Mouse (Mus musculus): ENCODE measurements at regions not wholly inside any gene's neighbourhood (a gene's known extent, or its start where the extent isn't known, plus 50 kb on each side); places are given as distances from the start of the nearest gene placed in this dataset.

- H3K9me3 ChIP-seq (replicated peaks), result no peaks in the 10 kb centered on the region
- no peak overlapping the region for H3K4me3 ChIP-seq (replicated peaks)
- WGBS (ENCODE audit: insufficient replicate concordance), result 71% methylated on average over 2 of the region's 2 CpGs
- H3K27me3 ChIP-seq, result no peaks in the 10 kb centered on the region
- no peak for DNase-seq
- ATAC-seq (ENCODE audit: low read depth), result no peak
- no peak overlapping the region for H3K4me2 ChIP-seq
- H3K9ac ChIP-seq, result no peak overlapping the region
- no peak overlapping the region for H3K27ac ChIP-seq
- no peaks in the 10 kb centered on the region for H3K36me3 ChIP-seq
- no peaks in the 10 kb centered on the region for H3K4me1 ChIP-seq (replicated peaks)
These were observed 320.4 kb downstream of the Atp6ap1l start for GRCm38 (mm10) chr13:90584766-90585165.

- no peak overlapping the region for H3K27ac ChIP-seq
- DNase-seq, result no peak
- no peaks in the 10 kb centered on the region for H3K27me3 ChIP-seq
- H3K36me3 ChIP-seq, result no peaks in the 10 kb centered on the region
- H3K9ac ChIP-seq, result no peak overlapping the region
- no peak overlapping the region for H3K4me3 ChIP-seq (replicated peaks)
- H3K9me3 ChIP-seq (replicated peaks), result no peaks in the 10 kb centered on the region
- WGBS (ENCODE audit: insufficient replicate concordance), result 75% methylated on average over 2 of the region's 2 CpGs
- no peak for ATAC-seq (ENCODE audit: low read depth)
- H3K4me2 ChIP-seq, result no peak overlapping the region
- H3K4me1 ChIP-seq (replicated peaks), result no peaks in the 10 kb centered on the region
These were observed 329.8 kb downstream of the Atp6ap1l start for GRCm38 (mm10) chr13:90575371-90575770.

- Histone ChIP-seq H3K4me1 (replicated peaks) (no peaks in the 10 kb centered on the region), H3K36me3 (no peaks in the 10 kb centered on the region), H3K9ac (no peak overlapping the region), H3K9me3 (replicated peaks) (no peaks in the 10 kb centered on the region), H3K4me3 (replicated peaks) (no peak overlapping the region), H3K4me2 (no peak overlapping the region), H3K27ac (no peak overlapping the region), H3K27me3 (no peaks in the 10 kb centered on the region)
- ATAC-seq (ENCODE audit: low read depth) (no peak), DNase-seq (no peak)
- 71% methylated on average over 2 of the region's 2 CpGs for WGBS (ENCODE audit: insufficient replicate concordance)
These were observed 332.6 kb downstream of the Atp6ap1l start for GRCm38 (mm10) chr13:90572580-90572979.

GRCm38 (mm10) chr13:90563183-90563840, 341.8 kb downstream of the Atp6ap1l start:
- Histone ChIP-seq H3K9me3 (replicated peaks) (no peaks in the 10 kb centered on the region), H3K4me2 (no peak overlapping the region), H3K4me1 (replicated peaks) (no peaks in the 10 kb centered on the region), H3K27ac (no peak overlapping the region), H3K36me3 (no peaks in the 10 kb centered on the region), H3K4me3 (replicated peaks) (no peak overlapping the region), H3K9ac (no peak overlapping the region), H3K27me3 (no peaks in the 10 kb centered on the region)
- DNase-seq, result no peak
- no peak for ATAC-seq (ENCODE audit: low read depth)
- 68% methylated on average over 1 of the region's 1 CpGs for WGBS (ENCODE audit: insufficient replicate concordance)

DNA sequence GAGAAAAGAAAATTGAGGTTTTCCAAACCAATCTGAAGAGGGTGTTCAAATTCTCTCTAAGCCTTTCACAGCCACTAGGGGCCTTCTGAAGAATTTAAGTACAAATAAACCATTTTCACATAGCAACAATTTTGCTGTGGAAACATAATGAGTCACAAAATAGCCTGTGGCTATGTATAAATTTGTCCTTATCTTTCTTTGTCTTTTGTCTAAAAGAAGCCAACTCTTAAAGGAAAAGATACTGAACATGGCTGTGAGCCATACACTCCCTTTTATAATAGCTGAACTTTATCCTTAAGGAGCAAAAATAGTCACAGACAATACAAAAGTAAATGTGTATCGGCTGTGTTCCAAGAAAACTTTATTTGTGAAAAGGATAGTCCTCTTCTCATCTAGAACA, 345.1 kb downstream of the Atp6ap1l start:
- Histone ChIP-seq H3K9me3 (replicated peaks) (no peaks in the 10 kb centered on the region), H3K27ac (no peak overlapping the region), H3K4me2 (no peak overlapping the region), H3K36me3 (no peaks in the 10 kb centered on the region), H3K9ac (no peak overlapping the region), H3K27me3 (no peaks in the 10 kb centered on the region), H3K4me3 (replicated peaks) (no peak overlapping the region), H3K4me1 (replicated peaks) (no peaks in the 10 kb centered on the region)
- DNase-seq, result no peak
- no peak for ATAC-seq (ENCODE audit: low read depth)
- WGBS (ENCODE audit: insufficient replicate concordance), result 54% methylated on average over 1 of the region's 1 CpGs

GRCm38 (mm10) chr13:90559481-90559880, 345.7 kb downstream of the Atp6ap1l start:
- Histone ChIP-seq H3K9ac (no peak overlapping the region), H3K9me3 (replicated peaks) (no peaks in the 10 kb centered on the region), H3K36me3 (no peaks in the 10 kb centered on the region), H3K4me3 (replicated peaks) (no peak overlapping the region), H3K27ac (no peak overlapping the region), H3K4me1 (replicated peaks) (no peaks in the 10 kb centered on the region), H3K4me2 (no peak overlapping the region), H3K27me3 (no peaks in the 10 kb centered on the region)
- DNase-seq, result no peak
- ATAC-seq (ENCODE audit: low read depth), result no peak
- WGBS (ENCODE audit: insufficient replicate concordance), result 73% methylated on average over 2 of the region's 2 CpGs

DNA sequence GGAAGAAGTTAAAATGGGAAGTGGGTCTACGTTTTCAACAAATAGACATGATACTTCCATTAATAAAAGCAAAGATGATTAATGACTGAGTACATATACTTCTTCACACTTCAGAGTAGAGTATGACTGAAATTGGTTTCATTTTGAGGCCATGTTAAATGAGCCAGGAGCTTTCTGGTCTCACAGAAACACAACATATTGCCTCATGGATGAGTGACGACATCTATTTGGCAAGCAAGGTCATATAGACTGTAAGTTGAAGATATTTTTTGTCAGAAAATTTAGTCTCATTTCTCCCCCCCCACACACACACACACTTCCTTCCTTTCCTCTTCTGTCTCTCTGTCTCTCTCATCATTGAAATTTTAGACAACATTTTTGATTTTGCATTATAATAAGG, 354.0 kb downstream of the Atp6ap1l start:
- Histone ChIP-seq H3K4me1 (replicated peaks) (no peaks in the 10 kb centered on the region), H3K9ac (no peak overlapping the region), H3K27ac (no peak overlapping the region), H3K9me3 (replicated peaks) (no peaks in the 10 kb centered on the region), H3K36me3 (no peaks in the 10 kb centered on the region), H3K4me2 (no peak overlapping the region), H3K4me3 (replicated peaks) (no peak overlapping the region), H3K27me3 (no peaks in the 10 kb centered on the region)
- ATAC-seq (ENCODE audit: low read depth) (no peak), DNase-seq (no peak)
- WGBS (ENCODE audit: insufficient replicate concordance), result 63% methylated on average over 2 of the region's 2 CpGs

DNA sequence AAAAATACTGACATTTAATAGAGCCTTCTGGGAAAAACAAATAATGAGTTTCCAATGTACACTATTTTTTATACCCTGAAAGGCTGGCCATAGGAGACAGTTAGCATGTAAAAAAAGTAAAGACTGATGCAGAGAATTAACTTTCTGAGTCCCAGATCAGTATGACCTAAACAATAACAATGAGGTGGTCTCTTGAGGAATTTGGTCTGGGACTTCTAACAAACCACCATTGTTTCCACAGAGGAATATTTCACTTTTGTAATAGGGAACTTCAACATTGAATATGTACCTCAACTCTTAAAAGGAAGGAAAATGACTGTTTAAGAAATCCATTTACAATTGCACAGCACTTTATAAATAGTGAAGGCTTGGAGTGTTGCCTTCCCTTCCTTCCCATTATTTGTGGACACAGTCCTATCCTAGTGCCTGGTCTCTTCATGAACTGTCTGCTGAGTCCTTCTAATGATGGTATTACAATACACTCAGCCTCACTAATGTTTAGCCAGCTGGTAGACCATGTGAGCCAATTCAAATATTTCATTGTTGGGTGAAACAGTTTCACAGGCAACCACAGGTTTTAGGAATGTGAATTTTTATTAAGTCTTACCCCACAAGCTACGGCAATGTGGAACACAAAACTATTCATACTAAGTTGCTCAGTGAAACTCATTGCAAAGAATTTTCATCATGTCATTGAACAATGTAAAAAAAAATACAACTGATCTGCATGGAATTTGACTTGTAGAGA, 358.7 kb downstream of the Atp6ap1l start:
- no peaks in the 10 kb centered on the region for H3K9me3 ChIP-seq (replicated peaks)
- ATAC-seq (ENCODE audit: low read depth) (no peak), DNase-seq (no peak)
- no peak overlapping the region for H3K4me2 ChIP-seq
- H3K27me3 ChIP-seq, result no peaks in the 10 kb centered on the region
- H3K4me1 ChIP-seq (replicated peaks), result no peaks in the 10 kb centered on the region
- no peaks in the 10 kb centered on the region for H3K36me3 ChIP-seq
- no peak overlapping the region for H3K4me3 ChIP-seq (replicated peaks)
- H3K9ac ChIP-seq, result no peak overlapping the region
- no peak overlapping the region for H3K27ac ChIP-seq
- 68% methylated on average over 1 of the region's 1 CpGs for WGBS (ENCODE audit: insufficient replicate concordance)

GRCm38 (mm10) chr13:90545816-90546215, 359.3 kb downstream of the Atp6ap1l start:
- Histone ChIP-seq H3K27me3 (no peaks in the 10 kb centered on the region), H3K4me3 (replicated peaks) (no peak overlapping the region), H3K4me1 (replicated peaks) (no peaks in the 10 kb centered on the region), H3K9me3 (replicated peaks) (no peaks in the 10 kb centered on the region), H3K9ac (no peak overlapping the region), H3K27ac (no peak overlapping the region), H3K36me3 (no peaks in the 10 kb centered on the region), H3K4me2 (no peak overlapping the region)
- DNase-seq (no peak), ATAC-seq (ENCODE audit: low read depth) (no peak)

DNA sequence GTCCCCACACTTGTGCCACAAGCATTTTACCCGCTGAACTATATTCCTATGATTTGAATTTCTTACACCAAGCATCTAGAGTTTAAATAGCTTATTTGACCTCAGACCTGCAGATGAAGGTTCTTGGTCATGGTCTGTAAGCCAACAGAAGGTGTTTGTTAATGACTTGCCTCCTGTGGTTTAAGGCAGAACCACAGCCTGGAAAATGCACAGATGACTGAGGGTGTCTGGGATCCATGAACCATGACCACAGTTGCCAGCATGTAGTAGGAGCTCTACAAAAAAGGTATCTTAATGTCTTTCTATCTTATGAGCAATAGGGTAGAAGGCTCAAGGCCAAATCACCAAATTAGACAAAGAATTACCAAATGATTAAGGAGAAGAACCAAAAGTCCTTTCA, 367.6 kb downstream of the Atp6ap1l start:
- Histone ChIP-seq H3K9ac (no peak overlapping the region), H3K27me3 (no peaks in the 10 kb centered on the region), H3K4me1 (replicated peaks) (no peaks in the 10 kb centered on the region), H3K27ac (no peak overlapping the region), H3K36me3 (no peaks in the 10 kb centered on the region), H3K4me2 (no peak overlapping the region), H3K4me3 (replicated peaks) (no peak overlapping the region), H3K9me3 (replicated peaks) (no peaks in the 10 kb centered on the region)
- ATAC-seq (ENCODE audit: low read depth) (no peak), DNase-seq (no peak)
- 80% methylated on average over 1 of the region's 1 CpGs for WGBS (ENCODE audit: insufficient replicate concordance)

DNA sequence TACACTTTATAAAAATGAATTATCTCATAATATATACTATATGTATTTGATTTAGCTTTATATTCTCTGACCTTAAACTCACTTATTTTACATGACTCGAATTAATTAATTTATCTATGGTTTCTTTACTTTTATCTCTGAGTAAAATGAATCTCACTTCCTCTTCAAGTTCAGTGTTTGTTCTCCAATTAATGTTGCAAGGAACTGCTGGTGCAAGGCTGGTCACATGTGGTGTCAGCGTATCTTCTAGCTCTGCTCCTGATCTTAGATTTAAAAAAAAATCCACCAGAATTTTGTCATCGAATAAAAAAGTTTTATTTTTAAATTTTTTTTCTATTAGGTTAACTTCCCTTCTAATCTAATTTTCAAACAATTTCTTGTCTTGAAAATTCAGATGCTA, 378.2 kb downstream of the Atp6ap1l start:
- Histone ChIP-seq H3K27me3 (no peaks in the 10 kb centered on the region), H3K4me3 (replicated peaks) (no peak overlapping the region), H3K36me3 (no peaks in the 10 kb centered on the region), H3K9me3 (replicated peaks) (no peaks in the 10 kb centered on the region), H3K4me2 (no peak overlapping the region), H3K27ac (no peak overlapping the region), H3K4me1 (replicated peaks) (no peaks in the 10 kb centered on the region), H3K9ac (no peak overlapping the region)
- DNase-seq (no peak), ATAC-seq (ENCODE audit: low read depth) (no peak)
- 65% methylated on average over 3 of the region's 3 CpGs for WGBS (ENCODE audit: insufficient replicate concordance)

- H3K4me2 ChIP-seq, result no peak overlapping the region
- no peak overlapping the region for H3K27ac ChIP-seq
- DNase-seq (no peak), ATAC-seq (ENCODE audit: low read depth) (no peak)
- no peaks in the 10 kb centered on the region for H3K27me3 ChIP-seq
- no peaks in the 10 kb centered on the region for H3K36me3 ChIP-seq
- no peak overlapping the region for H3K4me3 ChIP-seq (replicated peaks)
- no peaks in the 10 kb centered on the region for H3K9me3 ChIP-seq (replicated peaks)
- no peak overlapping the region for H3K9ac ChIP-seq
- WGBS (ENCODE audit: insufficient replicate concordance), result 79% methylated on average over 2 of the region's 2 CpGs
- no peaks in the 10 kb centered on the region for H3K4me1 ChIP-seq (replicated peaks)
These were observed 379.4 kb downstream of the Atp6ap1l start for GRCm38 (mm10) chr13:90525801-90526200.

All from liver, embryonic 13.5 days (tissue).